Mouse (Mus musculus): Measurements from ENCODE around the gene Gli3.

- TF ChIP-seq CTCF (IDR thresholded peaks at IDR 0.05; ENCODE audit: low read depth, low read length), result no peak
- TF ChIP-seq POLR2A (IDR thresholded peaks at IDR 0.05; ENCODE audit: borderline replicate concordance, low read depth, low read length), result no peak
Measured at GRCm38 (mm10) chr13:15664580-15665201, 201.7 kb downstream of the Gli3 start.

Measured in bone marrow macrophage, adult 2 months (primary cell).